Mouse (Mus musculus): Measurements from ENCODE around the gene Fibp. TPM values are rescaled to one million over a fixed set of nuclear protein-coding genes. Genes with fewer than 3 reads are reported as not detected.

The Fibp gene
- polyA plus RNA-seq, 1 experiment from 2014 or later: 119 TPM

DNA sequence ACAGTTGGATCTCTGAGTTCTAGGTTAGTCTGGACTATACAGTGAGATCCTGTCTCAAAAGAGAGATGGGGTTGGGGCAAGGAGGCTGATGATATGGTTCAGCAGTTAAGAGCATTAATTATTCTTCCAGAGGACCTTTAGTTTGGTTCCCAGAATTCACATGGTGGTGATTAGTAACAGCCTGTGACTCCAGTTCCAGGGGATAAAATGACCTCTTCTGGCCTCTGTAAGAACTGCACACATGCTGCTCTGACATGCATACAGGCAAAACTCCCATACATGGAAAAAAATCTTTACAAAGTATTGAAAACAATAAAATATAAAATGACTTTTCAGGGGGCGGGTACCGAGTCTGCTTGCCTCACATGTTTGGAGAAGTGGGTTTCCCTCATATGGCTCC, 32.3 kb upstream of the Fibp start:
- H3K36me3 ChIP-seq (ENCODE audit: control insufficient read depth, insufficient read depth, low read length): no peaks in the 10 kb centered on the region
- H3K27ac ChIP-seq (ENCODE audit: low read depth, low read length): no peak overlapping the region
- peaks cover 15% of the 10 kb centered on the region for H3K4me1 ChIP-seq (replicated peaks; ENCODE audit: control insufficient read depth, insufficient read depth, low read length)
- H3K9ac ChIP-seq (ENCODE audit: low read depth, low read length): no peak overlapping the region
- no peak overlapping the region for H3K4me2 ChIP-seq (replicated peaks; ENCODE audit: low read depth, low read length)
- DNase-seq (ENCODE audit: low spot score) (peak; percentile 43), ATAC-seq (ENCODE audit: low FRiP score) (no peak)
- no peak overlapping the region for H3K4me3 ChIP-seq (ENCODE audit: low read depth, low read length)
- H3K27me3 ChIP-seq (ENCODE audit: control insufficient read depth, insufficient read depth, low read length): no peaks in the 10 kb centered on the region
- H3K9me3 ChIP-seq (ENCODE audit: control insufficient read depth, low read length): no peaks in the 10 kb centered on the region
- 91% methylated on average over 2 of the region's 2 CpGs for WGBS

DNA sequence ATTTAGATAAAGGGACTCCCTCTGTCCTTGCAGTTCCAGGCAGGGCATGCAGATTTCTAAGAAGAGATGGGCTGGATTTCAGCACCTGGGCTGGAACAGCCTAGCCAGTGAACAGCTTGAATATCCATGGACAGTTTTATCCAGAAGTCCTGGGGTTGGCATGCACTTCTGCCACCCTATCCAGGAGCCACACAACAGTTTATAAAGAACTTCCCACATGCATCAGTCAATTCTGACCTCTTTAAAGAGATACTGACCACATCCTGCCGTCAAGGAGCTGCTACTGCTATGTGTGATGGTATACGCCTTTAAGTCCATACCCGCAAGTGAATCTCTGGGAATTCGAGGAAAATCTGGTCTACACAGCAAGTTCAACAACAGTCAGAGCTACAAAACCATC, 31.2 kb upstream of the Fibp start:
- no peaks in the 10 kb centered on the region for H3K36me3 ChIP-seq (ENCODE audit: control insufficient read depth, insufficient read depth, low read length)
- no peak for DNase-seq (ENCODE audit: low spot score)

DNA sequence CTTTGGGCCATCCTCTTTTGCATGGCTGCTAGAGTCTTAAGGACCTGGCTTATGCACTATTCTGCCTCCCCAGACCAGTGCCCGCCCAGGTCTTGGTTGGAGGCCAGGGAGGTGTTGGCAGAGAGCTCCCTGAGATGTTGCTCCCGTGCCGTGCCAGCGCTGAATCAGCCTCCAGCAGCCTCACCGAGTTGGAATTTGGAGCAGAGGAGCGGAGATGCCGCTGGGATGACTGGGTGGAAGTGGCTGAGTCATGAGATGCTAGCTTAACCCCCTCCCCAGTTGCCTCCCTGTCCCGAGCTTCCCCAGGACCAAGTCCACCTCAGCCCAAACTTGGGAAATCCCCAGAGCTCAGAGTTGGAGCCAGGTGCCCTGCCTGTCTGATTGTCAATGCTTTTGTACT, 30.6 kb upstream of the Fibp start:
- Histone ChIP-seq H3K9ac (ENCODE audit: low read depth, low read length) (no peak overlapping the region), H3K27ac (ENCODE audit: low read depth, low read length) (no peak overlapping the region), H3K9me3 (ENCODE audit: control insufficient read depth, low read length) (no peaks in the 10 kb centered on the region), H3K4me2 (replicated peaks; ENCODE audit: low read depth, low read length) (no peak overlapping the region), H3K4me3 (ENCODE audit: low read depth, low read length) (no peak overlapping the region; the same call in 1 of the 2 replicates), H3K4me1 (replicated peaks; ENCODE audit: control insufficient read depth, insufficient read depth, low read length) (peaks cover 8% of the 10 kb centered on the region), H3K36me3 (ENCODE audit: control insufficient read depth, insufficient read depth, low read length) (no peaks in the 10 kb centered on the region), H3K27me3 (ENCODE audit: control insufficient read depth, insufficient read depth, low read length) (no peaks in the 10 kb centered on the region)
- ATAC-seq (ENCODE audit: low FRiP score): no peak
- DNase-seq (ENCODE audit: low spot score): no peak
- WGBS: 80% methylated on average over 8 of the region's 8 CpGs

More for the DNA sequence above, 31.2 kb upstream of the Fibp start:
- 84% methylated on average over 4 of the region's 4 CpGs for WGBS
- Histone ChIP-seq H3K4me3 (ENCODE audit: low read depth, low read length) (no peak overlapping the region), H3K9me3 (ENCODE audit: control insufficient read depth, low read length) (no peaks in the 10 kb centered on the region), H3K4me2 (replicated peaks; ENCODE audit: low read depth, low read length) (no peak overlapping the region), H3K27me3 (ENCODE audit: control insufficient read depth, insufficient read depth, low read length) (no peaks in the 10 kb centered on the region), H3K4me1 (replicated peaks; ENCODE audit: control insufficient read depth, insufficient read depth, low read length) (peaks cover 8% of the 10 kb centered on the region), H3K9ac (ENCODE audit: low read depth, low read length) (no peak overlapping the region), H3K27ac (ENCODE audit: low read depth, low read length) (no peak overlapping the region)
- ATAC-seq (ENCODE audit: low FRiP score): no peak

- no peak for DNase-seq (ENCODE audit: low spot score)
- Histone ChIP-seq H3K4me1 (replicated peaks; ENCODE audit: control insufficient read depth, insufficient read depth, low read length) (peaks cover 8% of the 10 kb centered on the region), H3K27ac (ENCODE audit: low read depth, low read length) (no peak overlapping the region), H3K4me3 (ENCODE audit: low read depth, low read length) (no peak overlapping the region), H3K9me3 (ENCODE audit: control insufficient read depth, low read length) (no peaks in the 10 kb centered on the region), H3K36me3 (ENCODE audit: control insufficient read depth, insufficient read depth, low read length) (no peaks in the 10 kb centered on the region), H3K4me2 (replicated peaks; ENCODE audit: low read depth, low read length) (no peak overlapping the region), H3K27me3 (ENCODE audit: control insufficient read depth, insufficient read depth, low read length) (no peaks in the 10 kb centered on the region), H3K9ac (ENCODE audit: low read depth, low read length) (no peak overlapping the region)
- ATAC-seq (ENCODE audit: low FRiP score): no peak
- WGBS: 79% methylated on average over 1 of the region's 1 CpGs
These were observed 30.0 kb upstream of the Fibp start for GRCm38 (mm10) chr19:5430408-5430807.

DNA sequence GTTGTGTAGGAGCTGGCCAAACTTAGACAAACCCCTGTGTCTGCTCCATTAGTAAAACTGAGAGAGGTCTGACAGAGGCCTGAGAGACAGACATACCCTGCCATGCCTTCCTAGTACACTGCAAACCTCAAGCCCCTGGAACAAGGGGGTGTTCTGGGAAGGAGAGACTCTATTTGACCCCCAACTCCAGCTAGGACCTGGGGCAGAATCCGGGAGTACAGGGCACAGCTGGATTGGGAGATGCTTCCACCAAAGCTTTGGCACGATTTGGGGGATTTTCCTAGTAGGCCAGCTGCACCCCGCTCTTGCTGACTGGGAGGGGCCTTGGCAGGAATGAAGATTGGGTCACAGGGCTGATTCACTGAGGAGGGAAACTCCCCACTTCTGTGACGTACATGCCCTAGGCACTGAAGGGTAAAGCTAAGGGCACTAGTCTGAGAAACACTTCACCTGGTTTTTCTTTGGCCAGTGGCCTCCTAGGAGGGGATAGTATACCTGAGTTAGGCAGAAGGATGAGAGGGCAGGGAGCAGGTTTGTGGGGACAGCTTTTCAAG, 28.4 kb upstream of the Fibp start:
- H3K9me3 ChIP-seq (ENCODE audit: control insufficient read depth, low read length): no peaks in the 10 kb centered on the region
- H3K4me2 ChIP-seq (replicated peaks; ENCODE audit: low read depth, low read length): no peak overlapping the region
- H3K9ac ChIP-seq (ENCODE audit: low read depth, low read length): no peak overlapping the region
- no peaks in the 10 kb centered on the region for H3K4me1 ChIP-seq (replicated peaks; ENCODE audit: control insufficient read depth, insufficient read depth, low read length)
- H3K4me3 ChIP-seq (ENCODE audit: low read depth, low read length): no peak overlapping the region
- no peak overlapping the region for H3K27ac ChIP-seq (ENCODE audit: low read depth, low read length)
- H3K36me3 ChIP-seq (ENCODE audit: control insufficient read depth, insufficient read depth, low read length): no peaks in the 10 kb centered on the region
- ATAC-seq (ENCODE audit: low FRiP score) (no peak), DNase-seq (ENCODE audit: low spot score) (no peak)
- WGBS: 78% methylated on average over 4 of the region's 4 CpGs
- H3K27me3 ChIP-seq (ENCODE audit: control insufficient read depth, insufficient read depth, low read length): no peaks in the 10 kb centered on the region

GRCm38 (mm10) chr19:5432992-5433852, 27.2 kb upstream of the Fibp start:
- DNase-seq (ENCODE audit: low spot score) (peak; percentile 51), ATAC-seq (ENCODE audit: low FRiP score) (no peak)
- WGBS: 18% methylated on average over 16 of the region's 16 CpGs
- Histone ChIP-seq H3K4me3 (ENCODE audit: low read depth, low read length) (no peak overlapping the region), H3K9me3 (ENCODE audit: control insufficient read depth, low read length) (no peaks in the 10 kb centered on the region), H3K4me2 (replicated peaks; ENCODE audit: low read depth, low read length) (peak overlapping the region; percentile 27; the same call in 1 of the 2 replicates), H3K27ac (ENCODE audit: low read depth, low read length) (no peak overlapping the region; the same call in 1 of the 2 replicates), H3K9ac (ENCODE audit: low read depth, low read length) (0 out of 2 replicates have a peak overlapping the region, but pooled peaks have one; percentile 12), H3K27me3 (ENCODE audit: control insufficient read depth, insufficient read depth, low read length) (no peaks in the 10 kb centered on the region), H3K36me3 (ENCODE audit: control insufficient read depth, insufficient read depth, low read length) (no peaks in the 10 kb centered on the region), H3K4me1 (replicated peaks; ENCODE audit: control insufficient read depth, insufficient read depth, low read length) (no peaks in the 10 kb centered on the region)

GRCm38 (mm10) chr19:5433951-5434350, 26.5 kb upstream of the Fibp start:
- Histone ChIP-seq H3K9me3 (ENCODE audit: control insufficient read depth, low read length) (no peaks in the 10 kb centered on the region), H3K4me1 (replicated peaks; ENCODE audit: control insufficient read depth, insufficient read depth, low read length) (no peaks in the 10 kb centered on the region), H3K27me3 (ENCODE audit: control insufficient read depth, insufficient read depth, low read length) (no peaks in the 10 kb centered on the region), H3K9ac (ENCODE audit: low read depth, low read length) (0 out of 2 replicates have a peak overlapping the region, but pooled peaks have one; percentile 12), H3K36me3 (ENCODE audit: control insufficient read depth, insufficient read depth, low read length) (no peaks in the 10 kb centered on the region), H3K4me3 (ENCODE audit: low read depth, low read length) (no peak overlapping the region), H3K4me2 (replicated peaks; ENCODE audit: low read depth, low read length) (peak overlapping the region; percentile 27; the same call in 1 of the 2 replicates), H3K27ac (ENCODE audit: low read depth, low read length) (no peak overlapping the region)
- no peak for DNase-seq (ENCODE audit: low spot score)
- 67% methylated on average over 7 of the region's 7 CpGs for WGBS
- no peak for ATAC-seq (ENCODE audit: low FRiP score)

- Histone ChIP-seq H3K27ac (ENCODE audit: low read depth, low read length) (no peak overlapping the region), H3K4me1 (replicated peaks; ENCODE audit: control insufficient read depth, insufficient read depth, low read length) (no peaks in the 10 kb centered on the region; the same call in 1 of the 2 replicates), H3K36me3 (ENCODE audit: control insufficient read depth, insufficient read depth, low read length) (no peaks in the 10 kb centered on the region), H3K9ac (ENCODE audit: low read depth, low read length) (no peak overlapping the region), H3K9me3 (ENCODE audit: control insufficient read depth, low read length) (no peaks in the 10 kb centered on the region; the same call in 1 of the 2 replicates), H3K4me3 (ENCODE audit: low read depth, low read length) (no peak overlapping the region), H3K27me3 (ENCODE audit: control insufficient read depth, insufficient read depth, low read length) (peaks cover 36% of the 10 kb centered on the region), H3K4me2 (replicated peaks; ENCODE audit: low read depth, low read length) (no peak overlapping the region)
- no peak for DNase-seq (ENCODE audit: low spot score)
- 67% methylated on average over 9 of the region's 9 CpGs for WGBS
- ATAC-seq (ENCODE audit: low FRiP score): no peak
These were observed 16.0 kb upstream of the Fibp start for GRCm38 (mm10) chr19:5444371-5444908.

Measured in hindbrain, embryonic 11.5 days (tissue).